Mouse (Mus musculus) limb, embryonic 14.5 days (tissue): ENCODE measurements at regions not wholly inside any gene's neighbourhood (a gene's known extent, or its start where the extent isn't known, plus 50 kb on each side); places are given as distances from the start of the nearest gene placed in this dataset.
"Not testable (repeated sequence)": the region's sequence is repeated elsewhere in the genome, so short reads cannot be mapped to it uniquely, and the experiment has no call there.

Experiments
- ATAC-seq: fragments of 200-750 bp; cut with Nextera tagmentation; 2 replicates; pipeline ENCODE4 v1.8.0; 2017; ENCODE audit warnings: low read depth, moderate number of reproducible peaks, moderate TSS enrichment; ENCODE audit not compliant: low FRiP score
- DNase-seq: peaks from one replicate; pipeline ENCODE4 v3.0.0-alpha.2; 2015; ENCODE audit warnings: low spot score
- H3K27ac ChIP-seq: fragments of 300-500 bp; sonication (generic); replicated peaks from 2 replicates; pipeline ENCODE4 v1.5.1; 2014; ENCODE audit warnings: low read depth, mild to moderate bottlenecking, low read length, moderate library complexity, mixed read lengths
- H3K27me3 ChIP-seq: fragments of 300-500 bp; sonication (generic); 2 replicates; pipeline ENCODE4 v1.6.1; 2014; ENCODE audit warnings: low read length, mixed read lengths; ENCODE audit not compliant: control insufficient read depth, insufficient read depth
- H3K36me3 ChIP-seq: fragments of 300-500 bp; sonication (generic); 2 replicates; pipeline ENCODE4 v1.6.1; 2014; ENCODE audit warnings: mild to moderate bottlenecking, low read length, moderate library complexity, mixed read lengths; ENCODE audit not compliant: control insufficient read depth, insufficient read depth
- H3K4me1 ChIP-seq: fragments of 300-500 bp; sonication (generic); 2 replicates; pipeline ENCODE4 v1.6.1; 2014; ENCODE audit warnings: antibody characterized with exemption, low read length, mixed read lengths; ENCODE audit not compliant: control insufficient read depth, insufficient read depth
- H3K4me2 ChIP-seq: fragments of 300-500 bp; sonication (generic); replicated peaks from 2 replicates; pipeline ENCODE4 v1.6.1; 2014; ENCODE audit warnings: low read depth, mild to moderate bottlenecking, low read length, moderate library complexity; ENCODE audit not compliant: severe bottlenecking
- H3K4me3 ChIP-seq: fragments of 300-500 bp; sonication (generic); replicated peaks from 2 replicates; pipeline ENCODE4 v1.5.1; 2014; ENCODE audit warnings: low read length
- H3K9ac ChIP-seq: fragments of 300-500 bp; sonication (generic); 2 replicates; pipeline ENCODE4 v1.6.1; 2014; ENCODE audit warnings: mild to moderate bottlenecking, low read depth, low read length, moderate library complexity; ENCODE audit not compliant: severe bottlenecking
- H3K9me3 ChIP-seq: fragments of 300-500 bp; sonication (generic); 2 replicates; pipeline ENCODE4 v1.6.1; 2016; ENCODE audit warnings: low read length; ENCODE audit not compliant: control insufficient read depth
- POLR2A ChIP-seq: fragments of 200-500 bp; IDR thresholded peaks from 2 replicates; pipeline ENCODE4 v1.8.0; 2012; ENCODE audit warnings: inconsistent platforms, mild to moderate bottlenecking, moderate library complexity, borderline replicate concordance; ENCODE audit not compliant: insufficient read depth, insufficient read length; ENCODE audit errors: extremely low read depth
- WGBS: fragments of 180-500 bp; shearing (Covaris S2); extraction: QIAGEN DNeasy Blood & Tissue Kit; methylation state at CpG from one replicate; pipeline ENCODE4 v1.1.7; 2014; 5-methylcytosine and 5-hydroxymethylcytosine counted together

DNA sequence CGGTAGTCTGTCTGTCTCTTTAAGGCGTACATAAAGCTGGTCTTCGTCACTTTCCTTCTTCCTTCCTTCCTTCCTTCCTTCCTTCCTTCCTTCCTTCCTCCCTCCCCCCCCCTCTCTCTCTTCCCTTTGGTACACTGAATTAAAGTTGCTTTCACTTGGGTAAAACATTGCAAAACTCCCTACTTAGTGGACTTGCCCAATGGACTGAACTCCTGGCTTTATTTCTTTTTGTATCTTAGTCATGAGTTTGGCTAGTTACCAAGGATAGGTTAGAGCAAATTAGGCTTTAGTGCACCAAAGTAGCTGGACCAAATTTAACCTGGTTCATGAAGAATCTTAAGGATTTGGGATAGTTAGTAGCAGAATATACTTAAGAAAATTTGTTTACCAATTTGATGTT, 431.9 kb upstream of the Slc35b3 start:
- DNase-seq (no peak), ATAC-seq (no peak)
- no peaks in the 10 kb centered on the region for H3K4me1 ChIP-seq

GRCm38 (mm10) chr13:39392151-39392550, 431.5 kb upstream of the Slc35b3 start:
- not testable (repeated sequence) for H3K27ac ChIP-seq, H3K4me1 ChIP-seq, H3K27me3 ChIP-seq, H3K9me3 ChIP-seq, H3K4me2 ChIP-seq, H3K9ac ChIP-seq, H3K36me3 ChIP-seq, H3K4me3 ChIP-seq, DNase-seq, ATAC-seq
- 93% methylated on average over 1 of the region's 1 CpGs for WGBS

More for the DNA sequence above, 431.9 kb upstream of the Slc35b3 start:
- H3K9me3 ChIP-seq, result no peaks in the 10 kb centered on the region
- H3K4me2 ChIP-seq, result no peak overlapping the region
- H3K36me3 ChIP-seq, result no peaks in the 10 kb centered on the region
- WGBS, result 93% methylated on average over 3 of the region's 3 CpGs
- H3K27ac ChIP-seq, result no peak overlapping the region
- H3K9ac ChIP-seq, result no peak overlapping the region
- no peak for TF ChIP-seq POLR2A
- H3K4me3 ChIP-seq, result no peak overlapping the region
- no peaks in the 10 kb centered on the region for H3K27me3 ChIP-seq

DNA sequence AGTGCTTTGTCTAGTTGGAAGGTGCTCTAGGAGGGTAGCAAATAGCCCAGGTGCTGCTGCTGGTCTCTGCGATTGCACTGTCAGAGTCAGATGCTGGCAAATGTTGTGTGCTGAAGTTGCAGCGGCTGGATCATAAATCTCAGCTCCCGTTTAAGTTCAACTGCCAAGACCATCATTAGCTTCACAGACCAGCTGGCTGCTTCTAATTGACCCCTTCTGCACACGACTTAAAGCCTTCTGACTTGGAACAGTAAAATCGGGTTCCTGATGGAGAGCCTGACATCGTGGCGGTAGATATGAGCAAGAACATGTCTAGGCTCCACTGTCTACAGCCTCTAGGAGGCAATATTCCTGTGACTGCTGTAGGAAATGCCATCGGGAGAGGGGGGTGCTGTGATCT, 416.0 kb upstream of the Slc35b3 start:
- Histone ChIP-seq H3K36me3 (no peaks in the 10 kb centered on the region), H3K4me3 (no peak overlapping the region), H3K9ac (no peak overlapping the region), H3K27ac (no peak overlapping the region), H3K4me2 (no peak overlapping the region), H3K4me1 (no peaks in the 10 kb centered on the region), H3K27me3 (no peaks in the 10 kb centered on the region), H3K9me3 (no peaks in the 10 kb centered on the region)
- TF ChIP-seq POLR2A, result no peak
- ATAC-seq (no peak), DNase-seq (no peak)
- 21% methylated on average over 8 of the region's 8 CpGs for WGBS

GRCm38 (mm10) chr13:39376269-39376668, 415.6 kb upstream of the Slc35b3 start:
- Histone ChIP-seq H3K27ac (no peak overlapping the region), H3K4me2 (no peak overlapping the region), H3K4me1 (no peaks in the 10 kb centered on the region), H3K36me3 (no peaks in the 10 kb centered on the region), H3K9me3 (no peaks in the 10 kb centered on the region), H3K27me3 (no peaks in the 10 kb centered on the region), H3K9ac (no peak overlapping the region), H3K4me3 (no peak overlapping the region)
- no peak for TF ChIP-seq POLR2A
- DNase-seq, result no peak
- WGBS, result 59% methylated on average over 6 of the region's 6 CpGs
- no peak for ATAC-seq

GRCm38 (mm10) chr13:39372565-39372964, 411.9 kb upstream of the Slc35b3 start:
- WGBS, result 88% methylated on average over 3 of the region's 3 CpGs
- Histone ChIP-seq H3K27me3 (no peaks in the 10 kb centered on the region), H3K9me3 (no peaks in the 10 kb centered on the region), H3K4me2 (no peak overlapping the region), H3K36me3 (no peaks in the 10 kb centered on the region), H3K27ac (no peak overlapping the region), H3K4me3 (no peak overlapping the region), H3K4me1 (peaks cover 4% of the 10 kb centered on the region; the same call in 1 of the 2 replicates), H3K9ac (no peak overlapping the region)
- TF ChIP-seq POLR2A, result no peak
- DNase-seq (no peak), ATAC-seq (no peak)

DNA sequence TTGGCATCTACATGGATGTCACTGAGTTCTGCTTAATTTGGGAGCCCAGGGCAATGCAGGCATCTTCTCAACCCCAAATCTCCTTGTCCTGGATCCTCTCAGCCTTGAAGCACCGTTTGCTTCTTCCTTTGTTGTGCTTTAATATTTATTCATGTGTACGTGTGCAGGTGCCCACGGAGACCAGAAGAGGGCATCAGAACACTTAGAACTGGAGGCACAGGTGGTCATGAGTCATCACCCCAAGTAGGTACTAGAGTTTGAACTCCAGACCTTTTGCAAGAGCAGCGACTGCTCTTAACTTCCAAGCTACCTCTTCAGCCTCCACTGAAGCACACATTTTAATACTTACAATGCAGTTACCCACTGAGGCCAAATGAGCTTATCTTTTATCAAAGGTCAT, 403.0 kb upstream of the Slc35b3 start:
- Histone ChIP-seq H3K36me3 (no peaks in the 10 kb centered on the region), H3K4me3 (no peak overlapping the region), H3K4me2 (no peak overlapping the region), H3K27ac (no peak overlapping the region), H3K9ac (no peak overlapping the region), H3K27me3 (no peaks in the 10 kb centered on the region), H3K4me1 (no peaks in the 10 kb centered on the region), H3K9me3 (no peaks in the 10 kb centered on the region)
- WGBS, result 70% methylated on average over 4 of the region's 4 CpGs
- ATAC-seq, result no peak
- no peak for TF ChIP-seq POLR2A
- DNase-seq, result no peak
